Mouse (Mus musculus): ENCODE measurements around the gene Rnf26.
A peak's percentile ranks its signal among the peaks of the same experiment; 100 is the strongest.

The Rnf26 gene

GRCm38 (mm10) chr9:44087761-44088455 lies 25.4 kb downstream of the Rnf26 start:
- DNase-seq: peak; percentile 52

DNA sequence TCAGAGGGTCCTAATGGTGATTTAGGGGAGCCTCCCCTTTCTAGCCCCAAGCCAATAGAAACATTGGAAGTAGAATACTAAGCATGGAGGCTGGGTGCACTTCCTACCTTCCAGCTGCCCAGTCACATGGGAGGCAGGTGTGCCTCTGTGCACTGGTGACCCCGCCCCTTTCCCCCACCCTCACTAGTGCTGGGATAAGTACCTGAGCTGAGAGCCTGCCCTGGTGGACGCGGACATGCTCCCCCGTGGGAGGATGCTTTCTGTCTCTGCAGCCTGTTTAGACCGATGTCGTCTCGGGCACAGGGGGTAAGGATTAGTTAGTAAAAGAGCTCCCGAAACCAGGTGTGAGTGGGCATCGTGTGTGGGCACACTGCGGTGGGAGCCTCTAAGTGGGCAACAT lies 26.4 kb downstream of the Rnf26 start:
- DNase-seq: peak; percentile 50

DNA sequence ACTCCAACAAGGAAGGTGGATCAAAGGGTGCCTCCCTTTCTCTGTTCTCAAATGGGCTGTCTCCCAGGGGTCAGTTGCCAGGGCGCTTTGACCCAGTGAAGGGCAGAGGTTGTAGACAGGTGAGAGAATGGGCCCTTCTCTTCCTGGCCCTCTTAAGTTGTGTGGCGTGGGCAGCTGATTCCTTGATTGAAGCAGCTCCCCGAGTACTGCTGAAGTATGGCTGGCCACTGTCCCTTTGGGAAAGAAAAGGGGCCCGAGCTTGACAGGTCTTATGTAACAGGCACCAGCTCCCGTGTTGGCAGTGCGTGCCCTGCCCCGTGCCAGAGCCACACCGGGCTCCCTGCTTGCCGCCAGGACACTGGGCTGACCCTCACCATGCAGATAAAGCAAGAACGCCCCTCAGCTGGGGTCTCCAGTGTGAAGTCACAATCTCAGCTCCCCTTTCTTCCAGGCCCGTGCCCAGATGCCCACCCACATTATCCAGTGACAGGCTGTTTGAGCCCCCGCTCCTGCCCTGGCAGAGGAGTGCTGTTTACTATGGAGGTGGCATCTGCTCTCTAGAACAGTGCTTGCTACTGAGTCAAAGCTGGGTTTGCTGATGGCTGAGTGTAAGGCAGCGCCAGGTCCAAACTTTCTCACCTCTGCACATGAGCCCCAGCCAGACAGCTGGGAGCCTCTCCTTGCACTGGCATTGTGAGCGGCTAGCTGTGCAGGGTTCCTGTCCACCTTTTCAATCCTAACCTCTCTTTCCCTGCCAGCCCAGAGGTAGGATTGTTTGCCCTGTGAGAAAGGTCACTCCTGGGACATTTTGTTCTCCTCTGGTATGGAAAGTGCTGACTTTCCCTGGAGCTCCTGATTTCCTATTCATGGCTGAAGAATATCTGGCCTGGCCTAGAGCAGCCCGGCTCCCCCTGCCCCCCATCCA lies 27.3 kb downstream of the Rnf26 start:
- peak; percentile 85 for DNase-seq

- DNase-seq: no peak
These were observed 28.0 kb downstream of the Rnf26 start for GRCm38 (mm10) chr9:44085276-44085675.

- peak; percentile 99 for DNase-seq
These were observed 28.6 kb downstream of the Rnf26 start for GRCm38 (mm10) chr9:44084659-44085229.

DNA sequence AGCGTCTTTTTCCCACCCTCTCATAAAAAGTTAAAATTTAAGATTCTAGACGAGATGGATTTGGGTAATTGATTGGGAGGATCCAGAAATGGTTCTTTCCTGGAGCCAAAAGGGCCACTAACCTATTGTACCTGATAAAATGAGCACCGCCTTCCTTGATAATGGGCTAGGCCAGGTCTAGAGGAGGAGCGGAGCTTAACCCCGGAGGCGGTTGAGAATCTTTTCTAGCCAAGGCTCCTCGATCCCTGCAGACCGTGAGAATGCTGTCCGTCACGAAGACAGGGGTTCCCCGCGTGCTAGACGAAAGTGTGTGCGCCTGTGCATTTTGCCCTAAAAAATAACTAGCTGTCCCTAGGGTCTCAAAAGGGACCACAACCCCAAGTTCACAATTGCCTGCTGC lies 29.1 kb downstream of the Rnf26 start:
- no peak for DNase-seq

DNA sequence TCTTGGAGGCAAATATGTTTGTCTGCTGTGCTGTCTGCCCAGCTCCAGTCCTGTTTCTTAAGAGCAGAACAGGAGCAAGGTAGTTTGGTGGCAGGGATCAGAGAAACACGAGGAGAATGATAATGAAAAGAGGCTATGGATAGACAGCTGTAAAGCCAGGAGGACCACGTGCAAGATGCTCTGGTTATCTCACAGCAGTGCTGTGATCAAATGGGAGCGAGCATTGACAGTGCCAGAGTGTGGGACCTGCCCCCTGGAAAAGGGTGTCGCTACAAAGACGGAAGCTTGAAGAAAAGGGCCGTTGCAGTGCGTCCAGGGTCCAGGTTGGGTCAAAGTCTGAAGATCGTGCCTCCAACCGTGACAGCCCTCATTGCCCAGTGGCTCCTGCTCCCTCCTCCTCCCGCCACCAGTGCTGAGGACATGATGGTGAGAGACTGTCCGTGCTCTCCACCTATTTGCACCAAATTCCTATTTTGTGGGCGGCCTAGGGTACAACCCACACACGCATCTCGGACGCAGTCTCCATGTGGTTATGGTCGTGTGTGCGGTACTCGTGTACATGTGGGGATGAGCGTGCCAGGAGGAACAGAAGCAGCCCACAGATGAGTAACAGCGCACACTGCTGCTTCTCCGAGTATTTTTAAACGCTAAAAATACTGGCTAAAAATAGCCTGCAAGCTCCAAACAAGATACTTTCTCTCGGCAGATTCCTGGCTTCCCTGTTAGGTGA lies 29.8 kb downstream of the Rnf26 start:
- DNase-seq: peak; percentile 83

GRCm38 (mm10) chr9:44082266-44082665 lies 31.1 kb downstream of the Rnf26 start:
- DNase-seq: no peak

DNA sequence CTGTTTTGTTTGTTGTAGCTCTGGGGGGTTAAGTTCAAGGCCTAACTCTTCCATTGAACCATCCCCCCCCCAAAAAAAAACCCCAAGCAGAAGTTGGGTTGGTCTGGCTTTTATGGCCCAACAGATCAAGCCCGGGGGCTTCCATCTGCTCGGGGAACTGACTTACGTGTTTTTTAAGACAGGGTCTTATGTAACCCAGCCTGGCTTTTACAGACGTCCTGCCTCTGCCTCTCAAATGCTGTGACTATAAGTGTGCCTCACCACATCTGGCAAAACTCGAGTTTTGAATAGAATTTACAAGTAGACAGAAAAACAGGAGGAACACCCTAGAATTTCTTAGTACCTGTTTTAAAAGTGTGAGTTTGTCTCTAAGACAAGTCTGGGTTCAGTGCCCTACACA lies 31.7 kb downstream of the Rnf26 start:
- DNase-seq: no peak

DNA sequence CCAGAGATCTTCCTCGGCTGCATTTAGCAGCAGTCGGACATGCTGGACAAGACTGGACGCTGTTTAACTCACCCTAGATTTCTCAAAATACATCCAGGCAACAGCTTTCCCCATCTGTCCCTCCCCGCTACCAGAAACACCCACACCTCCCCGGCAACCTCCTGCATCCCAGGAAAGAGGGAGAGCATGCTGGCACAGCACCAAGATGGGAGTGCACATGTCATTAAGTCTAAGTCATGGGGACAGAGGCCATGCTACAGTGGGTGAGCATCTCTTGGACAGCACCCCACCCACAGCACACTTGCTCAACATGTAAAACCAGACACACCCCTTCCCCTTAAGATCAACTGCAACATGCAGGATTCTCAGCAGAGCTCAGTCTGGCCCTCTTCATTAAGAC lies 32.4 kb downstream of the Rnf26 start:
- peak; percentile 65 for DNase-seq

GRCm38 (mm10) chr9:44079997-44080780 lies 33.1 kb downstream of the Rnf26 start:
- peak; percentile 86 for DNase-seq

- DNase-seq: peak; percentile 92
These were observed 34.2 kb downstream of the Rnf26 start for GRCm38 (mm10) chr9:44078955-44079756.

GRCm38 (mm10) chr9:44078136-44078797 lies 35.0 kb downstream of the Rnf26 start:
- peak; percentile 40 for DNase-seq

GRCm38 (mm10) chr9:44077266-44077910 lies 35.9 kb downstream of the Rnf26 start:
- DNase-seq: no peak

DNA sequence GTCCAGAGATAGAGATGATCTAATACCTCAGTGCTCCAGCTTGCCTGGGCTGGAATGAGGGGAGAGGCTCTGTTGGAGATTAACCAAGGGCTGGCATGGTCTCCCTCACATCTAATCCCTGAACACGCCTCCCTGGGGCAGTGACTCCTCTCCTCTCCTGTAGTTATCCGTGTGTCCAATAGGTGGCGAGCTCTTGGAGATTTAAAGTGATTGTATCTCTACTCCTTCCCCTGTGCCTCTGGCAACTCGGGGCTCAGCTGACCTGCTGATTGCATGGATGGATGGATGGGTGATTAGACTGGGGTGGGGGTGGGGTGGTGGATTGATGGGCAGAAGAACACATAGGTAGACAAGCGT lies 36.6 kb downstream of the Rnf26 start:
- DNase-seq: peak; percentile 81

- DNase-seq: no peak
These were observed 37.1 kb downstream of the Rnf26 start for GRCm38 (mm10) chr9:44075996-44076763.

GRCm38 (mm10) chr9:44075276-44075995 lies 37.9 kb downstream of the Rnf26 start:
- peak; percentile 61 for DNase-seq

GRCm38 (mm10) chr9:44074395-44075275 lies 38.7 kb downstream of the Rnf26 start:
- peak; percentile 67 for DNase-seq

Data from kidney, adult 18-20 months (tissue).